Mouse (Mus musculus): Measurements from ENCODE around the gene Vgll4.

The Vgll4 gene

GRCm38 (mm10) chr6:114814882-114815650 lies 154.7 kb downstream of the Vgll4 start:
- DNase-seq (ENCODE audit: low read depth in 1 of 2, low spot score in 2 of 2) = no peak

- no peak for DNase-seq (ENCODE audit: low read depth in 1 of 2, low spot score in 2 of 2)
Observed at GRCm38 (mm10) chr6:114814199-114814881, 155.5 kb downstream of the Vgll4 start.

GRCm38 (mm10) chr6:114812779-114813178 lies 157.0 kb downstream of the Vgll4 start:
- DNase-seq (ENCODE audit: low read depth in 1 of 2, low spot score in 2 of 2) = no peak

GRCm38 (mm10) chr6:114812322-114812721 lies 157.5 kb downstream of the Vgll4 start:
- DNase-seq (ENCODE audit: low read depth in 1 of 2, low spot score in 2 of 2) = no peak

All from monocyte, adult 2 months (primary cell).